Mouse (Mus musculus) heart, embryonic 13.5 days (tissue): ENCODE data around the gene Egfr. TPM values are rescaled to one million over a fixed set of nuclear protein-coding genes. Genes with fewer than 3 reads are reported as not detected.

ENCODE experiments used
- ATAC-seq: fragments of 200-750 bp; cut with Nextera tagmentation; 2 replicates; pipeline ENCODE4 v1.8.0; 2017; ENCODE audit warnings: moderate TSS enrichment; ENCODE audit not compliant: insufficient number of reproducible peaks, low FRiP score, low TSS enrichment; ENCODE audit errors: extremely low read depth
- H3K27ac ChIP-seq: fragments of 300-500 bp; sonication (generic); replicated peaks from 2 replicates; pipeline ENCODE4 v1.5.1; 2015; ENCODE audit warnings: moderate library complexity, mild to moderate bottlenecking, inconsistent platforms
- H3K27me3 ChIP-seq: fragments of 300-500 bp; sonication (generic); replicated peaks from 2 replicates; pipeline ENCODE4 v1.6.1; 2015; ENCODE audit warnings: mild to moderate bottlenecking, inconsistent platforms
- H3K36me3 ChIP-seq: fragments of 300-500 bp; sonication (generic); 2 replicates; pipeline ENCODE4 v1.6.1; 2015; ENCODE audit warnings: mild to moderate bottlenecking, inconsistent platforms
- H3K4me1 ChIP-seq: fragments of 300-500 bp; sonication (generic); 2 replicates; pipeline ENCODE4 v1.6.1; 2015; ENCODE audit warnings: inconsistent platforms
- H3K4me2 ChIP-seq: fragments of 300-500 bp; sonication (generic); 2 replicates; pipeline ENCODE4 v1.6.1; 2015; ENCODE audit warnings: inconsistent platforms, mild to moderate bottlenecking, moderate library complexity
- H3K4me3 ChIP-seq: fragments of 300-500 bp; sonication (generic); 2 replicates; pipeline ENCODE4 v1.5.1; 2015; ENCODE audit warnings: moderate library complexity, mild to moderate bottlenecking, inconsistent platforms
- H3K9ac ChIP-seq: fragments of 300-500 bp; sonication (generic); 2 replicates; pipeline ENCODE4 v1.6.1; 2015; ENCODE audit warnings: inconsistent platforms, mild to moderate bottlenecking, moderate library complexity
- H3K9me3 ChIP-seq: fragments of 300-500 bp; sonication (generic); 2 replicates; pipeline ENCODE4 v1.6.1; 2016; ENCODE audit warnings: inconsistent platforms
- WGBS: fragments of 180-500 bp; shearing (Covaris S2); methylation state at CpG from one replicate; pipeline ENCODE4 v1.1.7; 2015; ENCODE audit warnings: mixed read lengths; 5-methylcytosine and 5-hydroxymethylcytosine counted together
- polyA plus RNA-seq: library from polyadenylated mRNA; unstranded; fragments of >200 nt; fragmentation: Nextera tagmentation; extraction: Ambion mirVana; gene quantifications from 2 replicates; pipeline ENCODE4 v1.2.1, GENCODE M21; 2015

Egfr gene
- polyA plus RNA-seq, 1 experiment from 2014 or later = 2.5 TPM

GRCm38 (mm10) chr11:16950226-16950975 is 198.4 kb downstream of the Egfr start:
- Histone ChIP-seq H3K27ac (peak overlapping the region; percentile 53; the same call in 1 of the 2 replicates), H3K4me1 (peaks cover 36% of the 10 kb centered on the region), H3K4me2 (peak overlapping the region; percentile 91), H3K9ac (peak overlapping the region; percentile 81), H3K27me3 (no peaks in the 10 kb centered on the region), H3K9me3 (no peaks in the 10 kb centered on the region), H3K36me3 (no peaks in the 10 kb centered on the region), H3K4me3 (peak overlapping the region; percentile 78)
- WGBS = 39% methylated on average over 13 of the region's 13 CpGs
- ATAC-seq = no peak

GRCm38 (mm10) chr11:16950976-16951760 is 199.2 kb downstream of the Egfr start, which contains the start of gene Fbxo48:
Fbxo48 (plus strand) TSS chr11:16951375.
- Histone ChIP-seq H3K9me3 (no peaks in the 10 kb centered on the region), H3K27ac (peak within 1 kb of the TSS; percentile 74), H3K4me1 (peaks cover 31% of the 10 kb centered on the region), H3K4me2 (peak within 1 kb of the TSS; percentile 91), H3K9ac (peak within 1 kb of the TSS; percentile 91), H3K36me3 (no peaks in the 10 kb centered on the region), H3K4me3 (peak within 1 kb of the TSS; percentile 78), H3K27me3 (no peaks in the 10 kb centered on the region)
- under 1% methylated on average over 38 of the region's 38 CpGs for WGBS
- peak; percentile 99 for ATAC-seq

- Histone ChIP-seq H3K9ac (peak overlapping the region; percentile 91), H3K4me2 (peak overlapping the region; percentile 91), H3K4me1 (peaks cover 31% of the 10 kb centered on the region), H3K9me3 (no peaks in the 10 kb centered on the region), H3K27ac (peak overlapping the region; percentile 74), H3K36me3 (no peaks in the 10 kb centered on the region), H3K4me3 (peak overlapping the region; percentile 78), H3K27me3 (no peaks in the 10 kb centered on the region)
- 6% methylated on average over 9 of the region's 9 CpGs for WGBS
- ATAC-seq = no peak
Observed at GRCm38 (mm10) chr11:16951761-16952010, 199.7 kb downstream of the Egfr start.

GRCm38 (mm10) chr11:16956115-16956862 is 204.3 kb downstream of the Egfr start:
- Histone ChIP-seq H3K4me3 (no peak overlapping the region), H3K27ac (no peak overlapping the region), H3K36me3 (no peaks in the 10 kb centered on the region), H3K4me2 (no peak overlapping the region), H3K4me1 (peaks cover 16% of the 10 kb centered on the region), H3K9ac (no peak overlapping the region), H3K9me3 (no peaks in the 10 kb centered on the region), H3K27me3 (no peaks in the 10 kb centered on the region)
- no peak for ATAC-seq
- WGBS = 71% methylated on average over 6 of the region's 6 CpGs

GRCm38 (mm10) chr11:16957030-16957429 is 205.0 kb downstream of the Egfr start:
- no peak for ATAC-seq
- H3K9ac ChIP-seq = no peak overlapping the region
- H3K9me3 ChIP-seq = no peaks in the 10 kb centered on the region
- no peaks in the 10 kb centered on the region for H3K36me3 ChIP-seq
- no peak overlapping the region for H3K4me2 ChIP-seq
- no peak overlapping the region for H3K4me3 ChIP-seq
- H3K27ac ChIP-seq = no peak overlapping the region
- no peaks in the 10 kb centered on the region for H3K27me3 ChIP-seq
- H3K4me1 ChIP-seq = peaks cover 10% of the 10 kb centered on the region
- WGBS = 85% methylated on average over 6 of the region's 6 CpGs

- Histone ChIP-seq H3K9me3 (no peaks in the 10 kb centered on the region), H3K4me1 (0 out of 2 replicates have a peak, but pooled peaks cover 4% of the 10 kb centered on the region), H3K4me2 (no peak overlapping the region), H3K9ac (no peak overlapping the region), H3K36me3 (no peaks in the 10 kb centered on the region), H3K27ac (no peak overlapping the region), H3K27me3 (no peaks in the 10 kb centered on the region), H3K4me3 (no peak overlapping the region)
- ATAC-seq = no peak
- WGBS = 66% methylated on average over 1 of the region's 1 CpGs
Observed at GRCm38 (mm10) chr11:16958520-16958919, 206.5 kb downstream of the Egfr start.

Other genes with a start within 250 kb of the Egfr start
- gene Sec61g, start 243.7 kb upstream of the Egfr start, polyA plus RNA-seq = 30.5 and 31.4 TPM in 2 replicates
- gene Fbxo48, start 199.2 kb downstream of the Egfr start, polyA plus RNA-seq = 0.92 and 1.1 TPM in 2 replicates